Mouse (Mus musculus) right cerebral cortex, postnatal 25 days (tissue): ENCODE results near the gene Mum1.

Experiments used
- DNase-seq: peaks from one replicate; pipeline ENCODE4 v3.0.0; 2022

Mum1 gene

GRCm38 (mm10) chr10:80226416-80227165 is at the start of gene Mum1:
TSS of gene Mum1 (plus strand) at chr10:80226434.
- peak; percentile 99 for DNase-seq

DNA sequence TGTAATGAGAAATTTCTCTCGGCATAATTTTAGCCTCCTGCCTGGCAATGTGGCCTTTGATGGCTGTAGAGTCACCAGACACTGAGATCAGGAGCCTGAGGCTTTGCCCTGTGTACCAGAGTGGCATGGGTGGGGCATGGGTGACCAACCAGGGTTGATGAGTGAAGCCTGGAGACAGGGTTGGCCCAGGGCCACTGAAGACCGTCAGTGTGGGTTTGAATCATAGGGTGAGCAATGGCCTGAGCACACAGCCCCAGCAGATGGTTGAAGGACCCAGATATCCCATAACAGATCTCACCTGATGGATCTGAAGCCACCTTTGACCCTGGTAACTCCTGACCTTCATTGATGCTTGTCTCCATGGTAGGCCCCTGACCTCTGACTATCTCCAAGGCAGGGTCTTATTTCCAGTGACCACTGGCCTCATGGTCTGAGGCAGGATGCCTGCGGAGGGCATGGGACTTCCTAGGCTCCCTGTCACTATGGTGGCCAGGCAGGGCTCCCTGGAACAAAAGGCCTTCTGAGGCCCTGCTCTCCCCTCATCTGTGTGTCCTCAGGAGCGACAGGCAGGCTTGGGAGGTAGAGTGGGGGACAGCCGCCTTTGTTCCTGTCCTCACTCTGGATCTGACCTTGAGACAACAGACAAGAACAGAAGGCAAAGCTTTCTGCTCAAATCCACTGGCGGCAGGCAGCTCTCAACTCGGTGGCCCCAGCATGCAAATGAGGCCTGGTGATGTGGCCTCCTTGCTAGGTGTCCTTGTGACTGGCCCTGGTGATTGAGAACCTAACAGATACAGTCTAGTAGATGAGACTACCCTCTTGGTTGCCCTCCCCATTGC is 48.6 kb upstream of the Mum1 start:
- no peak for DNase-seq

GRCm38 (mm10) chr10:80179068-80180051 is 46.9 kb upstream of the Mum1 start, which contains the start of gene Efna2:
TSS of gene Efna2 (plus strand) at chr10:80179482.
- DNase-seq, result peak; percentile 72

- DNase-seq, result no peak
These were observed 45.9 kb upstream of the Mum1 start for GRCm38 (mm10) chr10:80180288-80180687.

GRCm38 (mm10) chr10:80180823-80181222 is 45.4 kb upstream of the Mum1 start:
- DNase-seq, result no peak

- no peak for DNase-seq
These were observed 43.7 kb upstream of the Mum1 start for GRCm38 (mm10) chr10:80182547-80182946.

GRCm38 (mm10) chr10:80186649-80187048 is 39.6 kb upstream of the Mum1 start:
- no peak for DNase-seq

GRCm38 (mm10) chr10:80187739-80188138 is 38.5 kb upstream of the Mum1 start:
- no peak for DNase-seq

DNA sequence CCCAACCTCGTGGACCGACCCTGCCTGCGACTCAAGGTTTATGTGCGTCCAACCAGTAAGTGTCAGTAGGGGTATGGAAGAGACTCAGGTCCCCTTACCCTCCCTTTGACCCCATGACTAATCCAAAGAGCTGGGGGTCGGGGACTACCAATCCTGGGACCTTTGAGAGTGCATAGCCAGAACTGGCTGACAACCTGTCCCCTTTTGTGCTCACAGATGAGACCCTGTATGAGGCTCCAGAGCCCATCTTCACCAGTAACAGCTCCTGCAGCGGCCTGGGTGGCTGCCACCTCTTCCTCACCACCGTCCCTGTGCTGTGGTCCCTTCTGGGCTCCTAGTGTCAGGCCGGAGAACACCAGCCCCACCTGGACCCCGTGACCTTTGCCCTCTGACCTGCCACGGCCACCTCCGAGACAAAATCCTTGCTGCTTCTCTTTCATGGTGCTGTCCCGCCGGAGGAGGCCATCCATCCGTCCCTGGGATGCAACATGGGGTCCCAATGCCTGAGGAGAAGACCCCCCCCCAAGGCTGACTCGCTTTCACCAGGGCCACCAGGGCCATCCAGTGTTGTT is 37.7 kb upstream of the Mum1 start:
- no peak for DNase-seq

GRCm38 (mm10) chr10:80189999-80190398 is 36.2 kb upstream of the Mum1 start:
- DNase-seq, result no peak

- no peak for DNase-seq
These were observed 35.7 kb upstream of the Mum1 start for GRCm38 (mm10) chr10:80190491-80191051.

- no peak for DNase-seq
These were observed 32.3 kb upstream of the Mum1 start for GRCm38 (mm10) chr10:80193976-80194375.

DNA sequence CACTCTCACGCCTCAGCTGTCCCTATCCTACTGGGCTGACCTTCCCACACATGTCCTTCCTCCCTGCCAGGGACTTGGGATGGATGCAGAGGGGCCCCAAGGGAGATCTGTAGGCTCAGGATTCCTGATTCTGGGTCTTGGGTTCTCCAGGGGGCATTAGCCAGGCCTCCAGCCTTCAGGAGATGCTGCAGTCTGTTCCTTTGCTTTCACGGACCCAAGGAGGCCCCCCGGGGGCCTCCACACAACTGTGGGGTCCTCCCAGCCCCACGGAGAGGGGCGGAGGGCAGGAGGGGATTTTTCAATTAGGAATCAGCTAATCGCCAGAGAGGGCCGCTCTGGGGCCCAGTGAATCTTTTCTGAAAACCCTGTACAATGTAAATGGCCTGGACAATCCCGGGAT is 31.8 kb upstream of the Mum1 start:
- DNase-seq, result no peak

GRCm38 (mm10) chr10:80196167-80196566 is 30.1 kb upstream of the Mum1 start:
- no peak for DNase-seq

GRCm38 (mm10) chr10:80196778-80197581 is 29.3 kb upstream of the Mum1 start:
- no peak for DNase-seq

- peak; percentile 58 for DNase-seq
These were observed 26.7 kb upstream of the Mum1 start for GRCm38 (mm10) chr10:80199440-80200008.

GRCm38 (mm10) chr10:80200485-80200884 is 25.7 kb upstream of the Mum1 start:
- DNase-seq, result no peak

DNA sequence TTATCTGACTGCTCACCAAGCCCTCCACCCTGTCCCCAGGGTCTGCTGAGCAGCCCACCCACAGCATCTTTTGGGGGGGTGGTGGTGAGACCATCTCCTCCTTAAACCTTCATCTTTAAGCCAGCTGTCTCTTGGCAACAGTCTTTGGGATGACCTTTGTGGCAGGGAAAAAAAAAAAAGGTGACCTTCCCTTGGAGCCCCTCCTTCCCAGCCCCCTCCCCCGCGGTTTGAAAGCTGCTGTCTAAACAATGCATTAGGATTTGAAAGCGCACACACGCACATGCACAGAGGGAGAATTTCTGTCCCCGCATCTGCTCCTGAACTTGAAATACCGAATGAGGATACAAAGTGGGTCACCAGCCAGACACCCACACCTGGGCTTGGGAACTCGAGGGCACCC is 22.2 kb upstream of the Mum1 start:
- no peak for DNase-seq

DNA sequence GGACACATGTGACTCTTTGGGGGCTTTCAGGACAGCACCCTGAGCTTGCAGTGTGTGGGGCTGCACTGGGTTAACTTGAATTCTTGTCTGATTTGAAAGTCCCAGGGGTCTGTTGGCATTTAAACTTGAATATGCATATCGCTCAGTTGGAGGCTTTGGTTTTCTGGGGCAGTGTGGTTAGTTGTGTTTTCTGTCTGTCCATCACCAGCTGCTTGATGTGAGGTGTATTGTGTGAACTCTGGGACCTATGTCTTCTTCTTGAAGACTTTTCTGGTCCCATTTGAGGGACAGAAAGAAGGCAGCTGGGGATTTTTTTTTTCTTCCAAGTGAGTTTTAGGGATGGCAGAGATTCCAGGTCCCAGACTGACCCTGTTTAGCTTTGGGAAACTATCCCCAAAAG is 19.0 kb upstream of the Mum1 start:
- DNase-seq, result no peak

- no peak for DNase-seq
These were observed 18.6 kb upstream of the Mum1 start for GRCm38 (mm10) chr10:80207676-80208075.

GRCm38 (mm10) chr10:80208248-80208647 is 18.0 kb upstream of the Mum1 start:
- no peak for DNase-seq
